Mouse (Mus musculus) CH12.LX (cell line): Measurements from ENCODE around the gene Itga9. TPM values are rescaled to one million over a fixed set of nuclear protein-coding genes. Genes with fewer than 3 reads are reported as not detected.

Experiments
- DNase-seq: peaks from one replicate; pipeline ENCODE4 v3.0.0-alpha.2; 2013; ENCODE audit errors: extremely low read depth
- H3K27ac ChIP-seq: 2 replicates; pipeline ENCODE4 v1.5.1; 2012; ENCODE audit warnings: low read depth, mild to moderate bottlenecking, control low read depth, moderate library complexity; ENCODE audit not compliant: insufficient read depth
- H3K27me3 ChIP-seq: replicated peaks from 2 replicates; pipeline ENCODE3; 2012; ENCODE audit warnings: inconsistent platforms
- H3K36me3 ChIP-seq, 2 experiments: replicated peaks in 1 of 2; 2 replicates each; pipeline versions ENCODE3 to v1.6.1; 2012; ENCODE audit warnings: inconsistent platforms in 1 of 2, low read length in 1 of 2, mild to moderate bottlenecking in 1 of 2, mixed read lengths in 1 of 2, moderate library complexity in 1 of 2; ENCODE audit not compliant: control insufficient read depth in 1 of 2, insufficient read depth in 1 of 2
- H3K4me1 ChIP-seq, 2 experiments: 2 replicates each; pipeline ENCODE4 v1.6.1; 2012; ENCODE audit warnings: inconsistent platforms in 1 of 2, moderate library complexity in 1 of 2; ENCODE audit not compliant: insufficient read depth in 2 of 2, control insufficient read depth in 1 of 2
- H3K4me2 ChIP-seq: 2 replicates; pipeline ENCODE4 v1.6.1; 2012; ENCODE audit warnings: low read depth, mild to moderate bottlenecking, control low read depth; ENCODE audit not compliant: poor library complexity, insufficient read depth, severe bottlenecking
- H3K4me3 ChIP-seq, 3 experiments: fragments of 150-350 bp in 1 of 3; sonication (generic) in 1 of 3; replicated peaks in 1 of 3; 2 replicates each; pipeline versions ENCODE3 to v1.5.1; 2011 to 2012; ENCODE audit warnings: low read depth in 2 of 3, low read length in 2 of 3, mild to moderate bottlenecking in 2 of 3, moderate library complexity in 2 of 3, control low read depth in 1 of 3, improper control_type of control experiment in 1 of 3, inconsistent platforms in 1 of 3, mixed read lengths in 1 of 3; ENCODE audit not compliant: poor library complexity in 1 of 3
- H3K79me2 ChIP-seq: replicated peaks from 2 replicates; pipeline ENCODE4 v1.6.1; 2012; ENCODE audit warnings: mild to moderate bottlenecking, moderate library complexity; ENCODE audit not compliant: control insufficient read depth, poor library complexity, insufficient read depth, severe bottlenecking; ENCODE audit errors: extremely low read depth
- H3K9ac ChIP-seq: 2 replicates; pipeline ENCODE4 v1.6.1; 2012; ENCODE audit warnings: low read depth, mild to moderate bottlenecking, control low read depth, moderate library complexity; ENCODE audit not compliant: insufficient read depth
- H3K9me3 ChIP-seq: replicated peaks from 2 replicates; pipeline ENCODE3; 2012; ENCODE audit warnings: low read length, inconsistent platforms, mixed read lengths
- BHLHE40 ChIP-seq: IDR thresholded peaks from 2 replicates; pipeline ENCODE4 v1.6.1; 2011; ENCODE audit warnings: mild to moderate bottlenecking, low read depth, low read length, improper control_type of control experiment
- CHD1 ChIP-seq: IDR thresholded peaks from 2 replicates; pipeline ENCODE4 v1.6.1; 2012; ENCODE audit warnings: low read depth, low read length, improper control_type of control experiment, inconsistent platforms
- CTCF ChIP-seq, 2 experiments: IDR thresholded peaks in 1 of 2; conservative IDR thresholded peaks in 1 of 2; 2 replicates each; pipeline ENCODE4 v1.5.1; 2011 to 2012; ENCODE audit warnings: low read depth in 2 of 2, low read length in 2 of 2, improper control_type of control experiment in 1 of 2, inconsistent platforms in 1 of 2, mild to moderate bottlenecking in 1 of 2, moderate library complexity in 1 of 2
- E2F4 ChIP-seq: IDR thresholded peaks from 2 replicates; pipeline ENCODE4 v1.6.1; 2011; ENCODE audit warnings: low read depth, low read length, improper control_type of control experiment; ENCODE audit not compliant: insufficient replicate concordance
- ELF1 ChIP-seq: IDR thresholded peaks from 2 replicates; pipeline ENCODE4 v1.6.1; 2014; ENCODE audit warnings: low read depth, mild to moderate bottlenecking, inconsistent platforms, low read length, improper control_type of control experiment
- EP300 ChIP-seq: IDR thresholded peaks from 2 replicates; pipeline ENCODE4 v1.6.1; 2011; ENCODE audit warnings: low read length, improper control_type of control experiment
- HCFC1 ChIP-seq: IDR thresholded peaks from 2 replicates; pipeline ENCODE4 v1.6.1; 2012; ENCODE audit warnings: low read depth, mild to moderate bottlenecking, inconsistent platforms, low read length, improper control_type of control experiment
- MEF2A ChIP-seq: IDR thresholded peaks from 2 replicates; pipeline ENCODE4 v1.6.1; 2014; ENCODE audit warnings: low read depth, mild to moderate bottlenecking, inconsistent platforms, low read length, improper control_type of control experiment, borderline replicate concordance
- RAD21 ChIP-seq: IDR thresholded peaks from 2 replicates; pipeline ENCODE4 v1.6.1; 2011; ENCODE audit warnings: low read depth, mild to moderate bottlenecking, low read length, improper control_type of control experiment, moderate library complexity
- SIN3A ChIP-seq: IDR thresholded peaks from 2 replicates; pipeline ENCODE4 v1.6.1; 2012; ENCODE audit warnings: low read length, improper control_type of control experiment, inconsistent platforms
- UBTF ChIP-seq: IDR thresholded peaks from 2 replicates; pipeline ENCODE4 v1.6.1; 2012; ENCODE audit warnings: low read depth, mild to moderate bottlenecking, inconsistent platforms, low read length, improper control_type of control experiment, moderate library complexity
- USF2 ChIP-seq: conservative IDR thresholded peaks from 2 replicates; pipeline ENCODE4 v1.6.1; 2011; ENCODE audit warnings: low read depth, low read length, improper control_type of control experiment
- ZKSCAN1 ChIP-seq: IDR thresholded peaks from 2 replicates; pipeline ENCODE4 v1.6.1; 2012; ENCODE audit warnings: low read depth, inconsistent platforms, low read length, improper control_type of control experiment, borderline replicate concordance
- ZNF384 ChIP-seq: IDR thresholded peaks from 2 replicates; pipeline ENCODE4 v1.6.1; 2012; ENCODE audit warnings: low read depth, low read length, improper control_type of control experiment, inconsistent platforms
- dilution Hi-C: fragments of 300-500 bp; cut with MboI; formaldehyde crosslinking; loops from 2 replicates; pipeline ENCODE4 v1.14.3; 2020; ENCODE audit warnings: low sequenced_read_pairs; ENCODE audit not compliant: extremely low pct_unique_long_range_greater_than_20kb, extremely low pct_ligation_motif_present
- in situ Hi-C: fragments of 300-500 bp; cut with MboI; formaldehyde crosslinking; loops from 3 replicates; pipeline ENCODE4 v1.14.3; 2019; ENCODE audit warnings: low sequenced_read_pairs, low pct_ligation_motif_present, low pct_unique_long_range_greater_than_20kb, mixed read lengths
- polyA plus RNA-seq: library from polyadenylated mRNA; unstranded; fragments of >175 nt; gene quantifications from 2 replicates; pipeline ENCODE4 v1.2.1, GENCODE M21; 2012; ENCODE audit warnings: low read depth; ENCODE audit not compliant: insufficient read length
- total RNA-seq, 2 experiments: library from RNA; depleted of rRNA; stranded (reverse); fragments of 300-350 nt in 1 of 2; fragments of >200 nt in 1 of 2; gene quantifications; 2 replicates each; pipeline ENCODE4 v1.2.3; 2012 to 2014

Itga9 gene
- total and polyA plus RNA-seq, 3 experiments = 0.19 TPM; not detected in 2

- in situ Hi-C loops (no loop called here), dilution Hi-C loops (no loop called here)
- H3K4me3 ChIP-seq = no peak overlapping the region
- H3K9ac ChIP-seq = no peak overlapping the region
- no peak overlapping the region for H3K4me2 ChIP-seq
- TF ChIP-seq UBTF = no peak
- TF ChIP-seq RAD21 = no peak
- TF ChIP-seq SIN3A = no peak
- no peak for TF ChIP-seq USF2
- TF ChIP-seq ELF1 = no peak
- no peak for DNase-seq
- peaks cover 37% of the 10 kb centered on the region for H3K27me3 ChIP-seq
- H3K79me2 ChIP-seq = no peaks in the 10 kb centered on the region
- H3K27ac ChIP-seq = no peak overlapping the region
- H3K9me3 ChIP-seq = no peaks in the 10 kb centered on the region
- H3K4me1 ChIP-seq = peaks cover 0 to 10% of the 10 kb centered on the region in 2 experiments; a peak in 2 of 4 replicates
- H3K36me3 ChIP-seq = no peaks in the 10 kb centered on the region
Measured at GRCm38 (mm10) chr9:118841907-118842432, 235.5 kb downstream of the Itga9 start.

- TF ChIP-seq BHLHE40 = no peak
- TF ChIP-seq RAD21 = no peak
- no peak for TF ChIP-seq CTCF (conservative IDR thresholded peaks at IDR 0.05 in 1 of 2, IDR thresholded peaks at IDR 0.05 in 1 of 2; ENCODE audit: low read depth in 2 of 2, low read length in 2 of 2)
- no peak for TF ChIP-seq MEF2A
- no peak for TF ChIP-seq E2F4
- no peak for TF ChIP-seq EP300
- TF ChIP-seq ZKSCAN1 = no peak
- no peak for TF ChIP-seq USF2
- no peak for TF ChIP-seq ZNF384
- no peak for TF ChIP-seq HCFC1
- no peak for TF ChIP-seq CHD1
- peaks cover 0 to 10% of the 10 kb centered on the region in 2 experiments; a peak in 2 of 4 replicates for H3K4me1 ChIP-seq
- H3K27me3 ChIP-seq = peaks cover 40% of the 10 kb centered on the region
- no peaks in the 10 kb centered on the region for H3K36me3 ChIP-seq
- DNase-seq = peak; percentile 6
- no peak overlapping the region for H3K4me3 ChIP-seq
- no peak overlapping the region for H3K9ac ChIP-seq
- no peak overlapping the region for H3K4me2 ChIP-seq
- no peaks in the 10 kb centered on the region for H3K79me2 ChIP-seq
- in situ Hi-C loops (no loop called here), dilution Hi-C loops (no loop called here)
- no peak overlapping the region for H3K27ac ChIP-seq
- H3K9me3 ChIP-seq = no peaks in the 10 kb centered on the region
Measured at GRCm38 (mm10) chr9:118843711-118844110, 237.2 kb downstream of the Itga9 start.
